Mouse (Mus musculus) left cerebral cortex, adult 6 months (tissue): Measurements from ENCODE around the gene Stat5a. TPM values are rescaled to one million over a fixed set of nuclear protein-coding genes. Genes with fewer than 3 reads are reported as not detected.

Experiments used
- long read RNA-seq, 2 experiments: library from polyadenylated mRNA; unstranded; transcript quantifications; one replicate each; pipeline ENCODE4 v2.0.0; 2019 to 2020
- polyA plus RNA-seq: library from polyadenylated mRNA; unstranded; fragments of <200 nt; fragmentation: Nextera tagmentation; gene quantifications from 2 replicates; pipeline ENCODE4 v1.2.3, GENCODE M21; 2021

Stat5a gene
- 1.2 and 1.8 TPM in 2 replicates for polyA plus RNA-seq
- long read RNA-seq, experiment 1, partial matches to known transcripts, result 9 of 11 reads
- long read RNA-seq, experiment 1, other reads (novel, unspliced or antisense), result 1 of 11 reads
- long read RNA-seq, experiment 2, partial matches to known transcripts, result 1 of 1 reads
- long read RNA-seq, experiment 2, other reads (novel, unspliced or antisense), result 0 of 1 reads

GRCm38 (mm10) chr11:100858935-100859578 is at the start of gene Stat5a:
Gene Stat5a, plus strand, starts transcription at chr11:100859351.

GRCm38 (mm10) chr11:100850038-100850777 is 8.9 kb upstream of the Stat5a start, which contains the start of gene Stat5b:
Gene Stat5b, minus strand, starts transcription at chr11:100850724.

Other genes with a start within 250 kb of the Stat5a start
- gene Nkiras2, start 240.1 kb upstream of the Stat5a start, polyA plus RNA-seq, result 14.5 and 16.5 TPM in 2 replicates
- gene Dnajc7, start 239.2 kb upstream of the Stat5a start, polyA plus RNA-seq, result 127 and 154 TPM in 2 replicates
- 0.04 and 0.23 TPM in 2 replicates for gene Zfp385c, start 166.9 kb upstream of the Stat5a start, polyA plus RNA-seq
- gene Dhx58, start 155.1 kb upstream of the Stat5a start, polyA plus RNA-seq, result 1.0 and 1.4 TPM in 2 replicates
- gene Kat2a, start 146.9 kb upstream of the Stat5a start, polyA plus RNA-seq, result 14.8 and 32.0 TPM in 2 replicates
- gene Hspb9, start 145.5 kb upstream of the Stat5a start, polyA plus RNA-seq, result 0.34 TPM in 1 of 2 replicates, not detected in the other
- gene Rab5c, start 121.1 kb upstream of the Stat5a start, polyA plus RNA-seq, result 43.2 and 51.8 TPM in 2 replicates
- 1.0 and 2.6 TPM in 2 replicates for gene Kcnh4, start 99.4 kb upstream of the Stat5a start, polyA plus RNA-seq
- gene Hcrt, start 96.4 kb upstream of the Stat5a start, polyA plus RNA-seq, result 0.51 and 1.3 TPM in 2 replicates
- gene Ghdc, start 88.4 kb upstream of the Stat5a start, polyA plus RNA-seq, result 5.9 TPM in 2 replicates
- 4.1 and 5.4 TPM in 2 replicates for gene Stat5b, start 8.6 kb upstream of the Stat5a start, polyA plus RNA-seq
- 16.6 and 19.2 TPM in 2 replicates for gene Stat3, start 80.2 kb downstream of the Stat5a start, polyA plus RNA-seq
- gene Cavin1, start 111.5 kb downstream of the Stat5a start, polyA plus RNA-seq, result 18.5 and 21.2 TPM in 2 replicates
- 117 and 194 TPM in 2 replicates for gene Atp6v0a1, start 150.1 kb downstream of the Stat5a start, polyA plus RNA-seq
- 8.0 and 9.5 TPM in 2 replicates for gene Naglu, start 210.7 kb downstream of the Stat5a start, polyA plus RNA-seq
- 0.25 and 0.35 TPM in 2 replicates for gene Hsd17b1, start 219.1 kb downstream of the Stat5a start, polyA plus RNA-seq
- 25.0 and 31.6 TPM in 2 replicates for gene Coasy, start 223.2 kb downstream of the Stat5a start, polyA plus RNA-seq
- 62.2 and 75.9 TPM in 2 replicates for gene Mlx, start 227.9 kb downstream of the Stat5a start, polyA plus RNA-seq
- 4.4 and 5.9 TPM in 2 replicates for gene Psmc3ip, start 236.1 kb downstream of the Stat5a start, polyA plus RNA-seq